Mouse (Mus musculus) thymus, postnatal 14 days (tissue): Measurements from ENCODE around the gene Ythdf2.

Source experiments
- DNase-seq: peaks from one replicate; pipeline ENCODE4 v3.0.0; 2021

Ythdf2 gene

GRCm38 (mm10) chr4:132144080-132144841 lies 67.8 kb downstream of the Ythdf2 start, which contains the start of gene Oprd1:
Gene Oprd1, minus strand, starts transcription at chr4:132144486.
- DNase-seq: peak; percentile 8

GRCm38 (mm10) chr4:132138640-132139039 lies 73.5 kb downstream of the Ythdf2 start:
- no peak for DNase-seq

DNA sequence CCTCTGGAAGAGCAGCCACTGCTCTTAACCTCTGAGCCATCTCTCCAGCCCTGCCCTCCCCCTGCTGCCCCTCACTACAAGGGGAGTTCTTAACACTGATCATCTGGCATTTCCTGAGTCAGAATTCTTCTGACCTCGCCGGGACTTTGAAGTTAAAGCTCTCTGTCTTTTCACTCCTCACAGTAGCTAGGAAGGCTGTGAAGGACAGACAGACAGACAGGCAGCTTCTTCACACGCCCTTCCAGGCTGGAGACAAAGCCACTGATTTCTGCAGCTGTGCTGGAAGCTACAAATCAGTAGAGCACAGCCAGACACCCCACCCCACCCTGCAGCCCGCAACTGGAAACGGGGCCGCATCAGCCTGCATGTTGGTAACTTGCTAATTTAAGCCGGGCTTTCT lies 75.1 kb downstream of the Ythdf2 start:
- no peak for DNase-seq
